Mouse (Mus musculus): ENCODE results near the gene Lrrc29.

- no peak for TF ChIP-seq CTCF (IDR thresholded peaks at IDR 0.05)
- TF ChIP-seq EP300 (IDR thresholded peaks at IDR 0.05), result no peak
Measured at GRCm38 (mm10) chr8:105303396-105303795, 22.7 kb downstream of the Lrrc29 start.
